Mouse (Mus musculus) ES-Bruce4 (cell line): Measurements from ENCODE around the gene Smyd4. TPM values are rescaled to one million over a fixed set of nuclear protein-coding genes. Genes with fewer than 3 reads are reported as not detected.

Experiments used
- H3K27ac ChIP-seq: 2 replicates; pipeline ENCODE4 v1.5.1; 2012; ENCODE audit warnings: low read length, inconsistent platforms; ENCODE audit not compliant: insufficient read depth
- H3K27me3 ChIP-seq: 2 replicates; pipeline ENCODE4 v1.6.1; 2012; ENCODE audit warnings: mild to moderate bottlenecking, low read length, inconsistent platforms; ENCODE audit not compliant: control insufficient read depth, poor library complexity, insufficient read depth, severe bottlenecking
- H3K36me3 ChIP-seq: 2 replicates; pipeline ENCODE4 v1.6.1; 2012; ENCODE audit warnings: inconsistent platforms, mild to moderate bottlenecking, low read length, moderate library complexity; ENCODE audit not compliant: control insufficient read depth, poor library complexity, insufficient read depth, severe bottlenecking
- H3K4me1 ChIP-seq: one replicate; pipeline ENCODE4 v1.8.1; 2011; ENCODE audit warnings: low read length; ENCODE audit not compliant: control insufficient read depth, insufficient read depth
- H3K4me3 ChIP-seq: 2 replicates; pipeline ENCODE4 v1.5.1; 2011; ENCODE audit warnings: low read depth, mild to moderate bottlenecking, low read length
- H3K9ac ChIP-seq: 2 replicates; pipeline ENCODE4 v1.6.1; 2012; ENCODE audit warnings: low read depth, mild to moderate bottlenecking, inconsistent platforms; ENCODE audit not compliant: poor library complexity, severe bottlenecking
- H3K9me3 ChIP-seq: replicated peaks from 2 replicates; pipeline ENCODE4 v1.6.1; 2012; ENCODE audit warnings: mild to moderate bottlenecking, low read length, inconsistent platforms; ENCODE audit not compliant: control insufficient read depth, poor library complexity, insufficient read depth, severe bottlenecking
- CTCF ChIP-seq: IDR thresholded peaks from one replicate; pipeline ENCODE4 v1.8.1; 2011; ENCODE audit warnings: low read depth, low read length
- EP300 ChIP-seq: IDR thresholded peaks from 2 replicates; pipeline ENCODE4 v1.6.1; 2011; ENCODE audit warnings: low read depth, low read length; ENCODE audit not compliant: insufficient read depth
- POLR2A ChIP-seq: IDR thresholded peaks from one replicate; pipeline ENCODE4 v1.8.1; 2011; ENCODE audit warnings: low read length; ENCODE audit not compliant: insufficient read depth
- polyA plus RNA-seq: library from polyadenylated mRNA; stranded (reverse); fragments of >200 nt; gene quantifications from 2 replicates; pipeline ENCODE4 v1.2.4, GENCODE M21; 2011; ENCODE audit warnings: low read depth; ENCODE audit not compliant: missing spikeins, insufficient read depth, insufficient read length

Smyd4 gene
- polyA plus RNA-seq, 1 experiment: 11.2 TPM

- H3K27me3 ChIP-seq: no peaks in the 10 kb centered on the region
- no peak overlapping the region for H3K27ac ChIP-seq
- no peaks in the 10 kb centered on the region for H3K36me3 ChIP-seq
- peaks cover 1% of the 10 kb centered on the region for H3K4me1 ChIP-seq
- H3K4me3 ChIP-seq: no peak overlapping the region
- H3K9ac ChIP-seq: no peak overlapping the region
- TF ChIP-seq CTCF: no peak
- no peak for TF ChIP-seq EP300
- TF ChIP-seq POLR2A: no peak
- H3K9me3 ChIP-seq: no peaks in the 10 kb centered on the region
Observed at GRCm38 (mm10) chr11:75438804-75439203, 90.6 kb downstream of the Smyd4 start.

DNA sequence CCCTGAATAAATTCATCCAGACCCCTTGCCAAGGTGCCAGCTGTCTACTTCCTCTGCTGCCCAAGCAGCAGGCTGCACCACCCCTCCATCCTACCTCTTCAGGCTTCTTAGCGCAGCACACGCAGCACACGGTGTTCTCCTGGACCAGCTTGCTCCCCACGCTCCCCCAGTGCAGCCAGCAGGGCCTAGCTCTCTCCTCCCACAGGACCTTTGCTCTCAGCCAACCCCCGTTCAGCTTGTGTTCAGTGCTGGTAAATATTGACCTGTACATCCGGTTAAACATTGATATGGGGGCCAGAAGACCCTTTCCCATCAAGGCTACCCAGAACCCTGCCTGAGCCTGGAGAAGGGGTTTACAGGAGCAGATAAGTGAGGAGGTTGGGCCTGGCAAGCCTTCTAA is 91.1 kb downstream of the Smyd4 start, which contains the start of gene Serpinf2:
TSS of gene Serpinf2 (minus strand) at position 229 of the 400 bp plus-strand sequence.
- Histone ChIP-seq H3K9ac (no peak within 1 kb of the TSS), H3K4me1 (peaks cover 2% of the 10 kb centered on the region), H3K9me3 (no peaks in the 10 kb centered on the region), H3K27me3 (no peaks in the 10 kb centered on the region), H3K36me3 (no peaks in the 10 kb centered on the region), H3K4me3 (no peak within 1 kb of the TSS), H3K27ac (no peak within 1 kb of the TSS)
- TF ChIP-seq CTCF (no peak), POLR2A (no peak), EP300 (no peak)

- no peaks in the 10 kb centered on the region for H3K36me3 ChIP-seq
- no peak for TF ChIP-seq CTCF
- no peak for TF ChIP-seq EP300
- TF ChIP-seq POLR2A: no peak
- H3K27me3 ChIP-seq: no peaks in the 10 kb centered on the region
- peaks cover 2% of the 10 kb centered on the region for H3K4me1 ChIP-seq
- H3K9ac ChIP-seq: no peak overlapping the region
- no peaks in the 10 kb centered on the region for H3K9me3 ChIP-seq
- no peak overlapping the region for H3K4me3 ChIP-seq
- H3K27ac ChIP-seq: no peak overlapping the region
Observed at GRCm38 (mm10) chr11:75439951-75440350, 91.7 kb downstream of the Smyd4 start.

DNA sequence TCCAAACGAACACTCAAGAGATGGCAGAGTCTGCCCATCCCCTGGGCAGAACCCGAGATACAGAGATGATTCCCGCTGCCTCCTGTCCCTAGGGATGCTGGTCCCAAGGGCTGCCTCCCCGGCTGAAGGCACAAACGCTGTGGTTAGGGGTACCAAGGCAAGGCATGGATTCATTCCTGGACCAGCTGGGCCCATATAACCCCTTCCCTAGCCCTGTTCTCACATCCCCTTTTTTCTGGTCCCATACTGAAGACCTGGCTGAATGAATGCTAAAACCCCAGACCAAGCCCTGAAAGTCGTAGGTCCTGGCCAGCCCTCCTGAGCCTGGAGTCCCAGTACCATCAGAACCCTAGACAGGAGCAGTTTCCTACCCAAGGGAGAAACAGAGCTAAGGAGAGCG is 92.8 kb downstream of the Smyd4 start:
- TF ChIP-seq CTCF (no peak), EP300 (no peak), POLR2A (no peak)
- H3K4me3 ChIP-seq: no peak overlapping the region
- no peak overlapping the region for H3K9ac ChIP-seq
- H3K4me1 ChIP-seq: peaks cover 2% of the 10 kb centered on the region
- no peaks in the 10 kb centered on the region for H3K9me3 ChIP-seq
- no peak overlapping the region for H3K27ac ChIP-seq
- H3K36me3 ChIP-seq: no peaks in the 10 kb centered on the region
- no peaks in the 10 kb centered on the region for H3K27me3 ChIP-seq

GRCm38 (mm10) chr11:75441601-75442000 is 93.4 kb downstream of the Smyd4 start:
- no peaks in the 10 kb centered on the region for H3K27me3 ChIP-seq
- no peak overlapping the region for H3K27ac ChIP-seq
- no peak for TF ChIP-seq POLR2A
- no peak for TF ChIP-seq CTCF
- no peak for TF ChIP-seq EP300
- H3K9ac ChIP-seq: no peak overlapping the region
- H3K9me3 ChIP-seq: no peaks in the 10 kb centered on the region
- H3K36me3 ChIP-seq: no peaks in the 10 kb centered on the region
- peaks cover 2% of the 10 kb centered on the region for H3K4me1 ChIP-seq
- H3K4me3 ChIP-seq: no peak overlapping the region

GRCm38 (mm10) chr11:75443711-75444110 is 95.5 kb downstream of the Smyd4 start:
- Histone ChIP-seq H3K4me1 (peaks cover 2% of the 10 kb centered on the region), H3K9me3 (no peaks in the 10 kb centered on the region), H3K9ac (no peak overlapping the region), H3K4me3 (no peak overlapping the region), H3K36me3 (no peaks in the 10 kb centered on the region), H3K27me3 (no peaks in the 10 kb centered on the region), H3K27ac (no peak overlapping the region)
- TF ChIP-seq POLR2A: no peak
- TF ChIP-seq EP300: no peak
- TF ChIP-seq CTCF: no peak
